Mouse (Mus musculus) megakaryocyte, embryonic 14.5 days (primary cell): ENCODE measurements around the gene Tmem177.

Experiments
- FLI1 ChIP-seq: IDR thresholded peaks from 2 replicates; pipeline ENCODE4 v1.6.1; 2012; ENCODE audit warnings: low read length, inconsistent platforms, mixed read lengths
- GATA1 ChIP-seq: IDR thresholded peaks from 3 replicates; pipeline ENCODE4 v1.6.1; 2012; ENCODE audit warnings: mixed read lengths, low read length, inconsistent platforms, borderline replicate concordance

DNA sequence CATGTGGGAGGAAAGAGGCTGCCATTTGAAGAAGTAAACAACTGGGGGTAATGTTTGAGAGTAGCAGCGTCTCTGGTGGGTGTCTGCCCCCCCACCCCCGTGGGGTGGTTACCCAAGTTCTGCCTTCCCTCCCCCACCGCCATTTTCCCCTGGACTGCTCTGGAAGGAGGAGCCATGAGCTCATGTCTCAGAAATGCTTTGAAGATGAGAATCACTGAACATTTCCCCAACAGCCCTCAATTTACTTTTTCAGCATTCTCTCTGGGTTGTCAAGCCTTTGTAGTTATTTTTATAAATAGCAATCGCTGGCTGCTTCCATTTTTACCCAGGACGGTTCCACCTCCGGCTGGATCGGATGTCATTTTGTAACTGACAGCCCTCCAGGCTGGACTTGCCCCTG, 26.7 kb downstream of the Tmem177 start:
- TF ChIP-seq GATA1 (no peak), FLI1 (no peak)
